Mouse (Mus musculus) stomach, postnatal 0 days (tissue): ENCODE measurements around the gene Lrrc46.

ENCODE experiments used
- CTCF ChIP-seq: IDR thresholded peaks from 2 replicates; pipeline ENCODE4 v1.5.1; 2016; ENCODE audit warnings: antibody characterized with exemption, low read depth, mild to moderate bottlenecking, moderate library complexity
- EP300 ChIP-seq: optimal IDR thresholded peaks from 2 replicates; pipeline ENCODE3; 2016; ENCODE audit warnings: antibody characterized with exemption

DNA sequence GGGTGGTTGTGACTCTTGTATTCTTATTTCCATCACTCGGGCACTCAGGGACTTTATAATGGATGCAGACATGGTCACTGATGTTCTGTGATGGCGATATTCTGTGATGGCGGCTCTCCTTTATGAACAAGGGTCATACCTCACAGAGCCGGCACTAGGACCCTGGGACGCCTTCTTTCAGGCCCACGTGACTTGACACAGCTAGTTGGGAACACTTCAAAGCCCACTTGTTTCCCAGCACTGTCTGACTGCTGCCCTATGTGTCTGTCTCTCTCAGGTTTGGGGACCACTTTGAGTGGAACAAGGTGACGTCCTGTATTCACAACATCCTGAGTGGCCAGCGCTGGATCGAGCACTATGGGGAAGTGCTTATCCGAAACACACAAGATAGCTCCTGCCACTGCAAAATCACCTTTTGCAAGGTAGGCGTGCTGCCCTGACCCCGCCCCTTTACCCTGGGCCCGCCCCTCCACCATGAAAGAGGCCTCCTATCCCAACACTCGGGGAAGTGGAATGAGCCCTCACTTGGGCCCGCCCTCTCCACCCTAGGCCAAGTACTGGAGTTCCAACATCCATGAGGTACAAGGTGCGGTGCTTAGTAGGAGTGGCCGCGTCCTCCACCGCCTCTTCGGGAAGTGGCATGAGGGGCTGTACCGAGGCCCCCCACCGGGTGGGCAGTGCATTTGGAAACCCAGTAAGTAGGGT is 25.6 kb upstream of the Lrrc46 start:
- no peak for TF ChIP-seq EP300
- TF ChIP-seq CTCF = no peak
